Mouse (Mus musculus) liver, adult 2 months (tissue): ENCODE measurements around the gene Smim14.

Experiments used
- CTCF ChIP-seq: fragments of 200-500 bp; IDR thresholded peaks from 2 replicates; pipeline ENCODE4 v1.5.1; 2011; ENCODE audit warnings: low read depth, low read length, control low read depth
- POLR2A ChIP-seq: fragments of 200-500 bp; IDR thresholded peaks from 2 replicates; pipeline ENCODE4 v1.6.1; 2011; ENCODE audit warnings: low read length, control low read depth; ENCODE audit not compliant: insufficient read depth; ENCODE audit errors: extremely low read depth

- TF ChIP-seq CTCF = no peak
- no peak for TF ChIP-seq POLR2A
These were observed 76.6 kb downstream of the Smim14 start for GRCm38 (mm10) chr5:65460361-65460760.
